Mouse (Mus musculus): ENCODE results near the gene Snd1. TPM values are rescaled to one million over a fixed set of nuclear protein-coding genes. Genes with fewer than 3 reads are reported as not detected.

Snd1 gene
- polyA plus RNA-seq, 2 experiments: 104 to 120 TPM

- TF ChIP-seq POLR2A (IDR thresholded peaks at IDR 0.05; ENCODE audit: borderline replicate concordance, extremely low read depth, insufficient read depth, insufficient read length): no peak
- ATAC-seq (ENCODE audit: low FRiP score, low read depth) (no peak), DNase-seq (ENCODE audit: low spot score) (no peak)
- Histone ChIP-seq H3K36me3 (ENCODE audit: control insufficient read depth, insufficient read depth, low read length) (no peaks in the 10 kb centered on the region), H3K27ac (replicated peaks; ENCODE audit: low read depth, low read length) (no peak overlapping the region), H3K4me3 (replicated peaks; ENCODE audit: low read length) (peak overlapping the region; percentile 40), H3K4me1 (ENCODE audit: control insufficient read depth, insufficient read depth, low read length) (peaks cover 6% of the 10 kb centered on the region), H3K27me3 (ENCODE audit: control insufficient read depth, insufficient read depth, low read length) (peaks cover 35% of the 10 kb centered on the region), H3K9ac (ENCODE audit: low read depth, low read length, severe bottlenecking) (no peak overlapping the region), H3K9me3 (ENCODE audit: control insufficient read depth, low read length) (no peaks in the 10 kb centered on the region), H3K4me2 (replicated peaks; ENCODE audit: low read depth, low read length, severe bottlenecking) (peak overlapping the region; percentile 72; the same call in 1 of the 2 replicates)
- 2% methylated on average over 13 of the region's 14 CpGs for WGBS
These were observed 505.3 kb downstream of the Snd1 start for GRCm38 (mm10) chr6:28980219-28980618.

GRCm38 (mm10) chr6:28980750-28981584 is 506.0 kb downstream of the Snd1 start:
- Histone ChIP-seq H3K9ac (ENCODE audit: low read depth, low read length, severe bottlenecking) (0 out of 2 replicates have a peak overlapping the region, but pooled peaks have one; percentile 31), H3K27me3 (ENCODE audit: control insufficient read depth, insufficient read depth, low read length) (peaks cover 35% of the 10 kb centered on the region), H3K36me3 (ENCODE audit: control insufficient read depth, insufficient read depth, low read length) (no peaks in the 10 kb centered on the region), H3K9me3 (ENCODE audit: control insufficient read depth, low read length) (no peaks in the 10 kb centered on the region), H3K27ac (replicated peaks; ENCODE audit: low read depth, low read length) (no peak overlapping the region), H3K4me3 (replicated peaks; ENCODE audit: low read length) (peak overlapping the region; percentile 40), H3K4me2 (replicated peaks; ENCODE audit: low read depth, low read length, severe bottlenecking) (peak overlapping the region; percentile 72), H3K4me1 (ENCODE audit: control insufficient read depth, insufficient read depth, low read length) (peaks cover 6% of the 10 kb centered on the region)
- WGBS: 1% methylated on average over 51 of the region's 56 CpGs
- ATAC-seq (ENCODE audit: low FRiP score, low read depth) (peak; percentile 60; the same call in 1 of the 2 replicates), DNase-seq (ENCODE audit: low spot score) (peak; percentile 61)
- TF ChIP-seq POLR2A (IDR thresholded peaks at IDR 0.05; ENCODE audit: borderline replicate concordance, extremely low read depth, insufficient read depth, insufficient read length): no peak

- peak overlapping the region; percentile 40 for H3K4me3 ChIP-seq (replicated peaks; ENCODE audit: low read length)
- no peak for TF ChIP-seq POLR2A (IDR thresholded peaks at IDR 0.05; ENCODE audit: borderline replicate concordance, extremely low read depth, insufficient read depth, insufficient read length)
- no peak for ATAC-seq (ENCODE audit: low FRiP score, low read depth)
- H3K9ac ChIP-seq (ENCODE audit: low read depth, low read length, severe bottlenecking): no peak overlapping the region
- H3K27ac ChIP-seq (replicated peaks; ENCODE audit: low read depth, low read length): no peak overlapping the region
- no peak for DNase-seq (ENCODE audit: low spot score)
- peak overlapping the region; percentile 72 for H3K4me2 ChIP-seq (replicated peaks; ENCODE audit: low read depth, low read length, severe bottlenecking)
- H3K36me3 ChIP-seq (ENCODE audit: control insufficient read depth, insufficient read depth, low read length): no peaks in the 10 kb centered on the region
- peaks cover 6% of the 10 kb centered on the region for H3K4me1 ChIP-seq (ENCODE audit: control insufficient read depth, insufficient read depth, low read length)
- peaks cover 35% of the 10 kb centered on the region for H3K27me3 ChIP-seq (ENCODE audit: control insufficient read depth, insufficient read depth, low read length)
- WGBS: 5% methylated on average over 18 of the region's 18 CpGs
- no peaks in the 10 kb centered on the region for H3K9me3 ChIP-seq (ENCODE audit: control insufficient read depth, low read length)
These were observed 506.6 kb downstream of the Snd1 start for GRCm38 (mm10) chr6:28981585-28981948.

- peaks cover 6% of the 10 kb centered on the region for H3K4me1 ChIP-seq (ENCODE audit: control insufficient read depth, insufficient read depth, low read length)
- ATAC-seq (ENCODE audit: low FRiP score, low read depth): no peak
- H3K9me3 ChIP-seq (ENCODE audit: control insufficient read depth, low read length): no peaks in the 10 kb centered on the region
- no peak overlapping the region for H3K27ac ChIP-seq (replicated peaks; ENCODE audit: low read depth, low read length)
- DNase-seq (ENCODE audit: low spot score): peak; percentile 72
- H3K9ac ChIP-seq (ENCODE audit: low read depth, low read length, severe bottlenecking): no peak overlapping the region
- TF ChIP-seq POLR2A (IDR thresholded peaks at IDR 0.05; ENCODE audit: borderline replicate concordance, extremely low read depth, insufficient read depth, insufficient read length): no peak
- H3K4me3 ChIP-seq (replicated peaks; ENCODE audit: low read length): peak overlapping the region; percentile 40
- 10% methylated on average over 18 of the region's 18 CpGs for WGBS
- peaks cover 35% of the 10 kb centered on the region for H3K27me3 ChIP-seq (ENCODE audit: control insufficient read depth, insufficient read depth, low read length)
- H3K36me3 ChIP-seq (ENCODE audit: control insufficient read depth, insufficient read depth, low read length): no peaks in the 10 kb centered on the region
- peak overlapping the region; percentile 72; the same call in 1 of the 2 replicates for H3K4me2 ChIP-seq (replicated peaks; ENCODE audit: low read depth, low read length, severe bottlenecking)
These were observed 507.2 kb downstream of the Snd1 start for GRCm38 (mm10) chr6:28981966-28982701.

DNA sequence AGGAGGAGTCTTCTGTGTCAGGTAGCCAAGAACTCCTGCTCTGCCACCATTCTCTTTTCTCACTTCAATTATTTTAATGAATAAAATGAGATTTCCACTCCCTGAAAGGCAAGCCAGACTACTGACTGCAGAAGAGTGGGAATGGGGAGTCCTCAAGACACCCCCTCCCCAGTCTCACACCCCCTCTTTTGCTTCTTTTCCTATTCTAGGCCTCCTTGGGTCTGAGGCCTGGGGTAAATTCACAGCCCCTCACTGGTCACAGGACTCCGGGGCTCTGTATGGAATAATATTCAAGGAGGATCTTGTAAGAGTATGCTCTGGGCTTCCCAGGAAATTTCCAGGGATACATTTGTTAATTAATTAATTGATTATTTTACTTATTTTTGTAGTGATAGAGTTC is 507.9 kb downstream of the Snd1 start:
- ATAC-seq (ENCODE audit: low FRiP score, low read depth) (no peak), DNase-seq (ENCODE audit: low spot score) (no peak)
- H3K4me2 ChIP-seq (replicated peaks; ENCODE audit: low read depth, low read length, severe bottlenecking): no peak overlapping the region
- no peak for TF ChIP-seq POLR2A (IDR thresholded peaks at IDR 0.05; ENCODE audit: borderline replicate concordance, extremely low read depth, insufficient read depth, insufficient read length)
- H3K36me3 ChIP-seq (ENCODE audit: control insufficient read depth, insufficient read depth, low read length): no peaks in the 10 kb centered on the region
- no peak overlapping the region for H3K27ac ChIP-seq (replicated peaks; ENCODE audit: low read depth, low read length)
- WGBS: 81% methylated on average over 1 of the region's 1 CpGs
- peaks cover 35% of the 10 kb centered on the region for H3K27me3 ChIP-seq (ENCODE audit: control insufficient read depth, insufficient read depth, low read length)
- peaks cover 6% of the 10 kb centered on the region for H3K4me1 ChIP-seq (ENCODE audit: control insufficient read depth, insufficient read depth, low read length)
- H3K4me3 ChIP-seq (replicated peaks; ENCODE audit: low read length): no peak overlapping the region
- no peak overlapping the region for H3K9ac ChIP-seq (ENCODE audit: low read depth, low read length, severe bottlenecking)
- H3K9me3 ChIP-seq (ENCODE audit: control insufficient read depth, low read length): no peaks in the 10 kb centered on the region

Other genes starting within 250 kb of the Snd1 start
- gene Zfp800, start 77.1 kb upstream of the Snd1 start, polyA plus RNA-seq (2012; rRNA removed): 6.0 and 7.1 TPM in 2 replicates
- 19.5 and 20.3 TPM in 2 replicates for gene Zfp800, start 77.1 kb upstream of the Snd1 start, polyA plus RNA-seq (2014; fragmentation: Nextera tagmentation; extraction: Ambion mirVana)
- 370 and 533 TPM in 2 replicates for gene Arf5, start 51.6 kb upstream of the Snd1 start, polyA plus RNA-seq (2012; rRNA removed)
- gene Arf5, start 51.6 kb upstream of the Snd1 start, polyA plus RNA-seq (2014; fragmentation: Nextera tagmentation; extraction: Ambion mirVana): 413 and 428 TPM in 2 replicates
- gene Fscn3, start 47.4 kb upstream of the Snd1 start, polyA plus RNA-seq (2012; rRNA removed): 0.11 and 0.17 TPM in 2 replicates
- not detected in 2 replicates for gene Fscn3, start 47.4 kb upstream of the Snd1 start, polyA plus RNA-seq (2014; fragmentation: Nextera tagmentation; extraction: Ambion mirVana)
- 5.8 and 6.7 TPM in 2 replicates for gene Gcc1, start 46.7 kb upstream of the Snd1 start, polyA plus RNA-seq (2012; rRNA removed)
- 8.6 and 9.4 TPM in 2 replicates for gene Gcc1, start 46.7 kb upstream of the Snd1 start, polyA plus RNA-seq (2014; fragmentation: Nextera tagmentation; extraction: Ambion mirVana)
- gene Pax4, start 25.8 kb upstream of the Snd1 start, polyA plus RNA-seq (2012; rRNA removed): not detected in 2 replicates
- not detected in 2 replicates for gene Pax4, start 25.8 kb upstream of the Snd1 start, polyA plus RNA-seq (2014; fragmentation: Nextera tagmentation; extraction: Ambion mirVana)